Mouse (Mus musculus): ENCODE data around the gene Rtn4rl2.

The Rtn4rl2 gene

DNA sequence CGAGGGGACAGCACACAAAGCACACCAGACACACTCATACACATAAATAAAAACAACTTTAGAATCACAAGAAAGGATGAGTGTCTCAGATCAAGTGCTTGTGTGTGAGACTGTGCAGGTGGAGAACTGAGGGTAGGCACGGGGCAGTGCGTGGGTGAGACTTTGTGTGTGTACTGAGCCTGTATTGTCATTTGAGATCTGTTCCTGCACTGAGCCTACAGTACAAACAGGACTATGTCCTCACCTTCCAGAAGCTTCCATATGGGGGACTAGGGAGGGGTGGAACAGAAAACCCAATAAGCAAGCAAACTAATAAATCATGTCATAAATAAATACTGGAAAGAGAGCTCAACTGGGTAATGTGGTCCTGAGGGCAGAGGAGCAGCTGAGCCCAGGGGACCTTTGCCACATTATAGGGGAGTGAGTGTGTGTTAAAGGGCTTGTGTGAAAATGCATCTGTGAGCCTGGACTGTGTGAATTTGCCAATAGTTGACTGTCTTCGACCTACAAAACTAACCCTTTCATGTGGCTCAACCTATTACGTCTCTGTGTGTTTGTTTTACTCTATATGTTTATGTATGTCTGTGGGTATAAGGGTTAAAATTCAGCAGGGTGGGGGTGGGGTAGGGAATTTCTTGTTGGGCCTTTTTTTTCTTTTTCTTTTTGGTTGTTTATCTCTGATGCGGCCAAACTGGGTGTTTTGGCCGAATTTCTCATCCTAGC, 35.9 kb downstream of the Rtn4rl2 start:
- no peak for DNase-seq (ENCODE audit: low spot score)

- DNase-seq (ENCODE audit: low spot score), result no peak
Measured at GRCm38 (mm10) chr2:84845226-84845625, 41.3 kb downstream of the Rtn4rl2 start.

DNA sequence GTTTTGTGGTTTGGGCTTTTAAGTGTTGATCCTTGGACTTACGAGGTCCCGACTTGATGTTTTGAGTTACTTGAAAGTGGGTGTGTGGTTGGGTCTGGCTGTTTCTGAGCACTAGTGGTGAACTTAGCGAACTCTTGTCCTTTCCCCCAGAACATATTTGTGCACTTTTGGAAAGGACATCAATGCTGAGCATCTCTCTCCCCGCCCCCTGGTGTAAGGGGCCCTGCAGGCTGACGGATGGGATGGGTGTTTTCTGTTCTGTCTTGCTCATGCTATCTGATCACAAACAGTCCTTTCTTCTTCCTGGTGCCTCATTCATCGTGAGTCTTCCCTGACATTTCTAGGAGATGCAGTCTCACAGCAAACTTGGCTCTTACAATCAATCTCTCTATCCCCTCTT, 42.9 kb downstream of the Rtn4rl2 start:
- no peak for DNase-seq (ENCODE audit: low spot score)

DNA sequence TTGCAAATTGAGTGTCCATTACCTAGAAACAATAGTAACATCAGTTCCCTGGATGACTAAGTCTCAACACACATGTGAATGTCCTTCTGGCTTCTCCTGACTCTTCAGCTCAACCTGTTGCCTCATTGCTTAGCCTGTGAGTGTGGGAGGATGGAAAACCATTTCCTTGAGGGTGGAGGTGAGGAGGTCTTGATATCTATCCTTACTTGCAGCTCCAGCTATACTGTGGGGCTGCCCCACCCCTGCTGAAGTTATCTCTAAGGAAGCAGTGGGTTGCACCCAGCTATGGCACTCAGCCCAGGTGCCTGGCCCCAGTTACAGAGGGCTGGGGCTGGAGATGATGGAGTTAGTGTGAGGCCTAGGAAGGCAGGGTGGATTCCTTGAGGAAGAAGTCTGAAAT, 44.6 kb downstream of the Rtn4rl2 start:
- no peak for DNase-seq (ENCODE audit: low spot score)

DNA sequence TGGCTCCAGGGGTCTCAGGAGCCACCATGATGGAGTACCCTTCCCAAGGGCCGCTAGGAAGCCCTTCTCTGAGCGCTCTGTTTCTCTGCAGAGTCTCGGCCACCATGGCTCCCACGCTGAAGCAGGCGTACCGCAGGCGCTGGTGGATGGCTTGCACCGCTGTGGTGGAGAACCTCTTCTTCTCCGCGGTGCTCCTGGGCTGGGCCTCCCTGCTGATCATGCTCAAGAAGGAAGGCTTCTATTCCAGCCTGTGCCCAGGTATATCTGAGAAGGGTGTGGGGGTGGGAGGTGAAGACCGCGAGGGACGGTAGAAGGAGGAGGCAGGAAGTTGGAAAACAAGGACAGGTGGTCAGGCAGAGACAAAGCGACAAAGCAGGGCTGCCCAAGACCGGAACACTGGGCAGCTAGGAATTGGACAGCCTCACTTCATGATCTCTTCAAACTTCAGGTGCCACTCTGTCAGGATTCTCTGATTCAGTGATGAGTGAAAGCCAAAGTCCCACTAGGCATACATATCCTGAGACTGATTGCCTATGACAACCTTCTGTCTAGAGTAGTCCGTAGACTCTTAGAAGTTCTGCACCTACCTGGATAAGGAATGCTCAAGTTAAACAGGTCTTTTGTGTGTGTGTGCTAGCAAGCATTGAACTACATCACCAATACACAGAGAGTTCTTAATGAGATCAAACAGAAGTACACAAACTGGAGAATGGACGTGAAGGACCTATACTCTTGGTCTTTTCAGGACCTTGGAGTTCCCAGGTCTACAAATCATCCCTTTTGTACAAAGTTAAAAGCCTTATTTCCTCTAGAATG, 45.6 kb downstream of the Rtn4rl2 start:
- DNase-seq (ENCODE audit: low spot score), result no peak

- DNase-seq (ENCODE audit: low spot score), result peak; percentile 91
Measured at GRCm38 (mm10) chr2:84840016-84840747, 46.3 kb downstream of the Rtn4rl2 start.

GRCm38 (mm10) chr2:84838993-84839980, 47.2 kb downstream of the Rtn4rl2 start:
- peak; percentile 74 for DNase-seq (ENCODE audit: low spot score)

- DNase-seq (ENCODE audit: low spot score), result peak; percentile 28
Measured at GRCm38 (mm10) chr2:84838593-84838949, 47.9 kb downstream of the Rtn4rl2 start, which contains the start of gene Slc43a1. TSS of gene Slc43a1 (plus strand) at chr2:84838850.

DNA sequence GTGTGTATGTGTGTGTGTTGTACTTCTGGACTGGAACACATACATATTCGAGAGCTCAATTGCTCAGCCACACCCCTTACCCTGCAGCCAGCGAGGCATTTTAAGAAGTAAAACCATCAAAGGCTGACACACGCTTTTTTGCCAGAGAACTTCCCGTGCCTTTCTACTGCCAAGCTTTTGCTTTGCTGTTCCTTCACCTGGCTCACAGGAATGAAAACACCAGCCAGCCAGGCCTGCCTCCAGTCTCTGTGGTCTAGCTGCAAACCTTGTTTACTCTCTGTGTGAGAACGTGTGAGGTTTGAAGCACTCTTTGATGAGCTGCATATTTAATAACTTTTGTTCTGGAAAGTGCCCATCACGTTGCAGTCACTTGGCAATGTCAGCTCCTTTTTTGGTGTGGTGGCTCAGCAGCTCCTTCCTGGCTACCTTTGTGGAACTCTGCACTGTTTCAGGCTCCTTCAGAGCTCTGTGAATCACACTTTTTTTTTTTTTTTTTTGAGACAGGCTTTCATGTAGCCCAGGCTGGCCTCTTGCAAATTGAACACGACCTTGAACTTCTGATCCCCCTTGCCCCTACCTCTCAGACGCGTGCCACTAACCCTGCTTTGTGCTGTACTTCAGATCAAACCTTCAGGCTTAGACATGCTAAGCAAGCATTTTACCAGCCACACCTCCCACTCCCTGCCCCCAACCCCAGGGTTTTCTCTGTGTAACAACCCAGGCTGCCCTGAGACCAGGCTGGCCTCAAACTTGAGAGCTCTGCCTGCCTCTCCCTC, 48.5 kb downstream of the Rtn4rl2 start:
- DNase-seq (ENCODE audit: low spot score), result no peak

GRCm38 (mm10) chr2:84837107-84837506, 49.4 kb downstream of the Rtn4rl2 start:
- no peak for DNase-seq (ENCODE audit: low spot score)

DNA sequence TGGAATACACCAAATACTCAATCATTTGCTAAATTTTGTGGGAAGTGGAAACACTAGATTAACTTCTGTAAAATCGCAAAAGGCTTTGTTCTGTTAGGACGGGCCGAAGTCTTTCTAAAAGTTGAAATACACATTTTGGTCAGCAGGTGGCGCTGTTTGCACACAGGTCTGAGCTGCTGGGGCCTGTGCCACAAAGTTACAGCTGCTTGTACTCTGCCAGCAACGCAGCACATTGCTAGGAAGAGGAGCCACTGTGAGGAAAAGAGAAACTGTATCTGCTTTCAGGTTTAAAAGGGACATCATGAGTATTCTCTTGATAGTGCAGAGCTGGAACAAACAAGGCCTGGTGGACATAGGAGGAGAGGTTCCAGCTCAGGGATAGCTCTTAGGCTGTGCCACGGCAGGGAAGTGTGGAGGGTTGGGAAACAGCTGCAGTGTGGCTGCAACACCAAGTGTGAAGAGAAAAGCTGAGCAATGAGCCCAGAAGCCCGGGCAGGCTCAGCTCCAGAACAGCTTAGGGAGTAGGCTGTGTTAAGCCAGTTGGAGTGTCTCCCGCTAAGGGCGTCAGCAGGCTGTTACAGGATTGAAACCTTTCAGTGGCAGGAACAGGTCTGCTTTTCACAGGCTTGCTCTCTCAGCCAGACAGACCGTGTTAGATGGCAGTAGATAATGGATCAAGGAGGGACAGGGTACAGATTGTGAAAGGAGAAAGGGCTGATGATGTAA, 54.7 kb downstream of the Rtn4rl2 start:
- DNase-seq (ENCODE audit: low spot score), result peak; percentile 93

DNA sequence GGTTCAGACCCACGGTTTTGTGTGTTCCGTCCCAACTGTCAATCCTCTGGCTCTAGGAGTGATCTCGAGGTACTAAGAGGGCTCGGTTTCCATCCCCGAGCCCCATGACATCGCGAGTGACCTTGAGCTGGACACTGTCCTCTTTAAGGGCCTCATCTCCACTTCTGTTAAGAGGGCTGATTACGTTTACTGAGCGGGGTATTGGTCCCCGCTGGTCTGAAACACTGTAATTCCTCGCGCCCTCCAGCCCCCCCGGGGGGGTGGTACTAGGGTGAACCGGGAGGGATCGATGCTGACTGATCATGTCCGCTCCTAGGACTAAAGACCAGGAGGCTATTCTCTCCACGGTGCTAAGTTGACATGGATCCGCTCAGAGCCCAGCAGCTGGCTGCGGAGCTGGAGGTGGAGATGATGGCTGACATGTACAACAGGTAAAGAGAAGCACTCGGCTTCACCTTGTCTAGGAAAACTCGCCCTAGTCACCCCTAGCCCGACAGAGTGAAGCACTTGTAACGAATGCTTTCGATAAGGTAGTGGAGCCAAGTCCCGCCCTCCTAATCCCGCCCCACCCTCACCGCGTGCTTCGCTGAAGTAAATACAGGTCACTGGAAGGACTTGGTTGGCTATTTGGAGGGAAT, 59.1 kb downstream of the Rtn4rl2 start:
- DNase-seq (ENCODE audit: low spot score), result peak; percentile 13

- peak; percentile 98 for DNase-seq (ENCODE audit: low spot score)
Measured at GRCm38 (mm10) chr2:84826488-84827282, 59.8 kb downstream of the Rtn4rl2 start, which contains the start of gene Timm10. TSS of gene Timm10 (plus strand) at chr2:84826997.

- peak; percentile 28 for DNase-seq (ENCODE audit: low spot score)
Measured at GRCm38 (mm10) chr2:84823237-84823636, 63.3 kb downstream of the Rtn4rl2 start.

DNA sequence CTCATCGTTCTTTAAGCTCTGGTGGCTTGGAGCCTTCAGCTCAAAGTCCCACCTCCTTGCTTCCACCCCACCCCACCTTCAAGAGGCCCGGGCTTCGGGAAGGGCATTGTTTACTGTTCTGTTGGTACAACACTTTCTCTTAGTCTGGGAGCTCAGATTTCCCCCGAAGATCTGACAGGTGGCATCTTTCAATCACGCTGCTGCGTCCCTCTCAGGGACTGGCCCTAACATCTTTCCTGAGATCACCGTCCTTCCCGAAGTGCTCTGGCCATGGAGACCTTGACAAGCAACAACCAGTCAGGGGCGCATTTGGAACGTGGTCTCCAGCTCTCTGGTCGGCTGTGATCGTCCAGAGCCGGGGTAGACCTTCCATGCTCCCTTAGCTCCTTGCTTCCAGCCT, 64.0 kb downstream of the Rtn4rl2 start, which contains the start of gene Smtnl1:
Gene Smtnl1 (minus strand): TSS at position 101 of the 400 bp plus-strand sequence.
- no peak for DNase-seq (ENCODE audit: low spot score)
